10 mouse cellular contexts compared by ENCODE assay signal in the genomic region with DNA sequence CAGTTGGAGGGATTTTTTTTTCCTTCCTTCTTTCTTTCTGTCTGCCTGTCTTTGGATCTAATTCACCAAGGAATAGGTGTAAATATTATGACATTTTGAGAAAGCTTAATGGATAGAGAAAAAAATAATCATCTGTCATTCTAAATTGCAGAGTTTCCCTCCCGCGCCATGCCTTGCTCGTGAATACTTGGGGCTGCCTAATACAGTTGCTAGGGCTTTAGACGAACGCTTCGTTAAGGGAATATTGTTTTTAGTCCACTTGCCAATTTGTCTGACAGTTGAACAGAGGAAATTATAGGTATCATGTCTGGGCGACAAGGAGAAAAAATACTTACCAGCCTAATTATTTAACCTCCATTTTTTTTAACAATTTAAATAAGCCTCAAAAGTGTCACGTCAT. TPM values are rescaled to one million over a fixed set of nuclear protein-coding genes. Genes with fewer than 3 reads are reported as not detected.
DNase-seq lines count a peak whose midpoint lies in the region; ATAC-seq and TF ChIP-seq lines count a peak whose summit lies in the region.
"Had no signal": no experiment of that assay in that cellular context is flagged by ENCODE, and none has a peak within 500 bp of the region (broad histone marks: within the 10 kb centered on the region; RNA-seq: fewer than 3 reads in every experiment).

No protein-coding gene starts in this region.

- intact Hi-C loops in gastrocnemius, postnatal 14 days (cut with DNase I; ENCODE audit: low total_unique reads) = no loop called here

- no peak overlapping the region for H3K9ac ChIP-seq in kidney, embryonic 16.5 days (replicated peaks; ENCODE audit: low read length)
- peak overlapping the region; percentile 3; the same call in 1 of the 2 replicates for H3K9ac ChIP-seq in neural tube, embryonic 11.5 days (ENCODE audit: low read length)

- TF ChIP-seq CTCF in embryonic fibroblast, embryonic 13.5 days (IDR thresholded peaks at IDR 0.05; ENCODE audit: borderline replicate concordance, insufficient read depth, low read length) = no peak

- peak overlapping the region; percentile 63 for H3K4me2 ChIP-seq in kidney, embryonic 16.5 days (replicated peaks; ENCODE audit: low read depth, low read length)
- peak overlapping the region; percentile 86 for H3K4me2 ChIP-seq in neural tube, embryonic 11.5 days (ENCODE audit: low read depth)

- peaks cover 25% of the 10 kb centered on the region for H3K4me1 ChIP-seq in kidney, embryonic 16.5 days (ENCODE audit: insufficient read depth, low read length)
- H3K4me1 ChIP-seq in embryonic fibroblast, embryonic 13.5 days (ENCODE audit: control insufficient read depth, insufficient read depth, low read length) = peaks cover 2% of the 10 kb centered on the region
- peaks cover 43% of the 10 kb centered on the region for H3K4me1 ChIP-seq in limb, embryonic 10.5 days
- peaks cover 4% of the 10 kb centered on the region for H3K4me1 ChIP-seq in neural tube, embryonic 11.5 days (ENCODE audit: control insufficient read depth, insufficient read depth, low read length)

- 3% methylated on average over 8 of the region's 8 CpGs for WGBS in kidney, embryonic 16.5 days
- 2% methylated on average over 8 of the region's 8 CpGs for WGBS in limb, embryonic 10.5 days
- 2% methylated on average over 8 of the region's 8 CpGs for WGBS in neural tube, embryonic 11.5 days

- ATAC-seq in kidney, embryonic 16.5 days (ENCODE audit: low FRiP score, low TSS enrichment) = no peak
- no peak for ATAC-seq in neural tube, embryonic 11.5 days (ENCODE audit: insufficient read depth, low FRiP score, low TSS enrichment)
- no peak for ATAC-seq in erythroblast, adult 5-6 weeks (replicated peaks; ENCODE audit: low FRiP score, poor library complexity, severe bottlenecking)

- no peak for TF ChIP-seq POLR2A in embryonic fibroblast, embryonic 13.5 days (IDR thresholded peaks at IDR 0.05; ENCODE audit: low read depth, low read length)

- H3K9me3 ChIP-seq in kidney, embryonic 16.5 days (ENCODE audit: low read length) = no peaks in the 10 kb centered on the region
- no peaks in the 10 kb centered on the region for H3K9me3 ChIP-seq in limb, embryonic 10.5 days (replicated peaks)
- H3K9me3 ChIP-seq in neural tube, embryonic 11.5 days (ENCODE audit: control insufficient read depth, low read length) = no peaks in the 10 kb centered on the region

- no peak for DNase-seq in kidney, postnatal 25 days
- DNase-seq in limb, embryonic 10.5 days (ENCODE audit: low spot score) = no peak
- no peak for DNase-seq in neural tube, embryonic 11.5 days (ENCODE audit: low spot score)
- no peak for DNase-seq in layer of hippocampus, adult 11-12 months (ENCODE audit: low spot score)
- DNase-seq in gastrocnemius, postnatal 14 days = no peak

- H3K36me3 ChIP-seq in kidney, embryonic 16.5 days (ENCODE audit: insufficient read depth, low read length) = no peaks in the 10 kb centered on the region
- no peaks in the 10 kb centered on the region for H3K36me3 ChIP-seq in limb, embryonic 10.5 days
- H3K36me3 ChIP-seq in neural tube, embryonic 11.5 days (ENCODE audit: control insufficient read depth, insufficient read depth, low read length) = no peaks in the 10 kb centered on the region

- H3K27ac ChIP-seq in kidney, embryonic 16.5 days (ENCODE audit: low read length) = no peak overlapping the region
- peak overlapping the region; percentile 80 for H3K27ac ChIP-seq in embryonic fibroblast, embryonic 13.5 days (ENCODE audit: insufficient read depth, low read length)
- peak overlapping the region; percentile 86 for H3K27ac ChIP-seq in limb, embryonic 10.5 days
- H3K27ac ChIP-seq in neural tube, embryonic 11.5 days (ENCODE audit: low read depth, low read length) = peak overlapping the region; percentile 89; the same call in 1 of the 2 replicates

- H3K27me3 ChIP-seq in kidney, embryonic 16.5 days (ENCODE audit: insufficient read depth, low read length) = peaks cover 69% of the 10 kb centered on the region
- peaks cover 42% of the 10 kb centered on the region for H3K27me3 ChIP-seq in limb, embryonic 10.5 days (ENCODE audit: low read depth, poor library complexity, severe bottlenecking)
- H3K27me3 ChIP-seq in neural tube, embryonic 11.5 days (ENCODE audit: control insufficient read depth, insufficient read depth, low read length) = peaks cover 38% of the 10 kb centered on the region

- peak overlapping the region; percentile 43 for H3K4me3 ChIP-seq in kidney, embryonic 16.5 days (ENCODE audit: low read length)
- peak overlapping the region; percentile 29 for H3K4me3 ChIP-seq in embryonic fibroblast, embryonic 13.5 days (ENCODE audit: insufficient read depth, low read length)
- peak overlapping the region; percentile 67 for H3K4me3 ChIP-seq in limb, embryonic 10.5 days
- peak overlapping the region; percentile 55 for H3K4me3 ChIP-seq in neural tube, embryonic 11.5 days (ENCODE audit: low read depth, low read length)

RNA-seq across cellular contexts. Expression of a gene that starts 4.0 kb away (rescaled TPM):
- polyA plus RNA-seq in kidney, embryonic 16.5 days (2015; fragmentation: Nextera tagmentation; extraction: Ambion mirVana) = 0.69 and 1.2 TPM in 2 replicates
- polyA plus RNA-seq in embryonic fibroblast, embryonic 13.5 days (2011; ENCODE audit: insufficient read length, low read depth, missing spikeins) = 9.2 and 17.7 TPM in 2 replicates
- polyA plus RNA-seq in limb, embryonic 10.5 days (2016; fragmentation: Nextera tagmentation; extraction: Ambion mirVana) = 2.4 and 5.3 TPM in 2 replicates
- polyA plus RNA-seq in neural tube, embryonic 11.5 days (2014; fragmentation: Nextera tagmentation; extraction: Ambion mirVana) = 2.7 and 2.9 TPM in 2 replicates
- total RNA-seq in erythroblast, adult 5-6 weeks (2015; ENCODE audit: low replicate concordance) = not detected in 2 replicates
- total RNA-seq in erythroblast, adult 5-6 weeks (2017; ENCODE audit: low replicate concordance) = not detected in 2 replicates
- total RNA-seq in gastrocnemius, postnatal 14 days (2021) = under 1 TPM; 0.10 to 0.24 TPM
- total RNA-seq: granulocyte monocyte progenitor cell, adult 5-6 weeks; megakaryocyte progenitor cell, adult 5-6 weeks had no signal
